Mouse (Mus musculus): ENCODE measurements around the gene Chst10.

- TF ChIP-seq CTCF (IDR thresholded peaks at IDR 0.05; ENCODE audit: borderline replicate concordance, extremely low read depth, insufficient read depth, insufficient read length) = no peak
- TF ChIP-seq POLR2A (IDR thresholded peaks at IDR 0.05; ENCODE audit: borderline replicate concordance, extremely low read depth, insufficient read depth, insufficient read length, poor library complexity, severe bottlenecking) = no peak
Observed at GRCm38 (mm10) chr1:38860207-38860606, 37.8 kb downstream of the Chst10 start.

Measured in brain, embryonic 14.5 days (tissue).